Mouse (Mus musculus): ENCODE data around the gene Armh1. TPM values are rescaled to one million over a fixed set of nuclear protein-coding genes. Genes with fewer than 3 reads are reported as not detected.

Armh1 gene
- 0.49 and 0.52 TPM in 2 replicates for polyA plus RNA-seq (2011; ENCODE audit: insufficient read depth, insufficient read length, low read depth, missing spikeins)

DNA sequence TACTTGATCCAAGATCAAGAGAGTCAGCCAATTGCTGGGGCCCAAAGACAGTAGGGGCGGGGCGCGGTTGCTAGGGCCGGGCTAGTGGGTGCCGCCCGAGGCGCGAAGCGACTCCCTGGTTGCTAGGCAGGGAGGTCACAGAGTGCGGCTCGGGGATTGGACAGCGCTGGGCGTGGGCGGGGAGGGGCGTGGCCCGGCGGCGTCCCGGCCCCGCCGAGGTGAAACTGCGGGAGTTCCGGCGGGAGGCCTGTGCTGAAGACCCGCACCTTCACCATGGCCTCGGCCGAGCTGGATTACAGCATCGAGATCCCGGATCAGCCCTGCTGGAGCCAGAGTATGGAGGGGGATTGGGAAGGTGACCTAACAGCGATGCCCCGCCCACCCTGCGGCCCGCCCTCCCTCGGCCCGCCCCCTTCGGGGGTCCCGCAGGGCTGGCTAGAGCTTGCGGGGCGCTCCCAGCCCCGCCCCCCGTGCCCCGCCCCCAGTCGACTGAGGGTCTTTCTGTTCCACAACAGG is at the start of gene Armh1, which contains the start of gene Tmem53:
TSS of gene Armh1 (minus strand) at position 325 of the 516 bp plus-strand sequence.
TSS of gene Tmem53 (plus strand) at position 151 of the 516 bp plus-strand sequence.
- peak within 1 kb of the TSS; percentile 95 for H3K4me3 ChIP-seq (ENCODE audit: low read depth, low read length)
- H3K4me1 ChIP-seq (ENCODE audit: control insufficient read depth, insufficient read depth, low read length) = no peaks in the 10 kb centered on the region
- H3K9ac ChIP-seq (ENCODE audit: low read depth, poor library complexity, severe bottlenecking) = peak within 1 kb of the TSS; percentile 63
- TF ChIP-seq EP300 (IDR thresholded peaks at IDR 0.05; ENCODE audit: insufficient read depth, low read depth, low read length) = no peak
- no peak for TF ChIP-seq CTCF (IDR thresholded peaks at IDR 0.05; ENCODE audit: low read depth, low read length)
- TF ChIP-seq POLR2A (IDR thresholded peaks at IDR 0.05; ENCODE audit: insufficient read depth, low read length) = no peak
- H3K27me3 ChIP-seq (ENCODE audit: control insufficient read depth, insufficient read depth, low read length, poor library complexity, severe bottlenecking) = no peaks in the 10 kb centered on the region
- H3K36me3 ChIP-seq (ENCODE audit: control insufficient read depth, insufficient read depth, low read length, poor library complexity, severe bottlenecking) = no peaks in the 10 kb centered on the region
- no peaks in the 10 kb centered on the region; the same call in 1 of the 2 replicates for H3K9me3 ChIP-seq (replicated peaks; ENCODE audit: control insufficient read depth, insufficient read depth, low read length, poor library complexity, severe bottlenecking)
- H3K27ac ChIP-seq (ENCODE audit: insufficient read depth, low read length) = peak within 1 kb of the TSS; percentile 60

GRCm38 (mm10) chr4:117299921-117300320 is 48.0 kb upstream of the Armh1 start:
- no peaks in the 10 kb centered on the region for H3K36me3 ChIP-seq (ENCODE audit: control insufficient read depth, insufficient read depth, low read length, poor library complexity, severe bottlenecking)
- H3K4me3 ChIP-seq (ENCODE audit: low read depth, low read length) = no peak overlapping the region
- peaks cover 1% of the 10 kb centered on the region for H3K4me1 ChIP-seq (ENCODE audit: control insufficient read depth, insufficient read depth, low read length)
- H3K27ac ChIP-seq (ENCODE audit: insufficient read depth, low read length) = no peak overlapping the region
- no peak overlapping the region for H3K9ac ChIP-seq (ENCODE audit: low read depth, poor library complexity, severe bottlenecking)
- H3K27me3 ChIP-seq (ENCODE audit: control insufficient read depth, insufficient read depth, low read length, poor library complexity, severe bottlenecking) = no peaks in the 10 kb centered on the region
- no peak for TF ChIP-seq POLR2A (IDR thresholded peaks at IDR 0.05; ENCODE audit: insufficient read depth, low read length)
- no peak for TF ChIP-seq CTCF (IDR thresholded peaks at IDR 0.05; ENCODE audit: low read depth, low read length)
- TF ChIP-seq EP300 (IDR thresholded peaks at IDR 0.05; ENCODE audit: insufficient read depth, low read depth, low read length) = no peak
- no peaks in the 10 kb centered on the region for H3K9me3 ChIP-seq (replicated peaks; ENCODE audit: control insufficient read depth, insufficient read depth, low read length, poor library complexity, severe bottlenecking)

- Histone ChIP-seq H3K9me3 (replicated peaks; ENCODE audit: control insufficient read depth, insufficient read depth, low read length, poor library complexity, severe bottlenecking) (no peaks in the 10 kb centered on the region), H3K9ac (ENCODE audit: low read depth, poor library complexity, severe bottlenecking) (no peak overlapping the region), H3K27me3 (ENCODE audit: control insufficient read depth, insufficient read depth, low read length, poor library complexity, severe bottlenecking) (no peaks in the 10 kb centered on the region), H3K4me3 (ENCODE audit: low read depth, low read length) (no peak overlapping the region), H3K4me1 (ENCODE audit: control insufficient read depth, insufficient read depth, low read length) (no peaks in the 10 kb centered on the region), H3K27ac (ENCODE audit: insufficient read depth, low read length) (no peak overlapping the region), H3K36me3 (ENCODE audit: control insufficient read depth, insufficient read depth, low read length, poor library complexity, severe bottlenecking) (no peaks in the 10 kb centered on the region)
- no peak for TF ChIP-seq POLR2A (IDR thresholded peaks at IDR 0.05; ENCODE audit: insufficient read depth, low read length)
- no peak for TF ChIP-seq CTCF (IDR thresholded peaks at IDR 0.05; ENCODE audit: low read depth, low read length)
- TF ChIP-seq EP300 (IDR thresholded peaks at IDR 0.05; ENCODE audit: insufficient read depth, low read depth, low read length) = no peak
These were observed 45.9 kb upstream of the Armh1 start for GRCm38 (mm10) chr4:117297819-117298218.

DNA sequence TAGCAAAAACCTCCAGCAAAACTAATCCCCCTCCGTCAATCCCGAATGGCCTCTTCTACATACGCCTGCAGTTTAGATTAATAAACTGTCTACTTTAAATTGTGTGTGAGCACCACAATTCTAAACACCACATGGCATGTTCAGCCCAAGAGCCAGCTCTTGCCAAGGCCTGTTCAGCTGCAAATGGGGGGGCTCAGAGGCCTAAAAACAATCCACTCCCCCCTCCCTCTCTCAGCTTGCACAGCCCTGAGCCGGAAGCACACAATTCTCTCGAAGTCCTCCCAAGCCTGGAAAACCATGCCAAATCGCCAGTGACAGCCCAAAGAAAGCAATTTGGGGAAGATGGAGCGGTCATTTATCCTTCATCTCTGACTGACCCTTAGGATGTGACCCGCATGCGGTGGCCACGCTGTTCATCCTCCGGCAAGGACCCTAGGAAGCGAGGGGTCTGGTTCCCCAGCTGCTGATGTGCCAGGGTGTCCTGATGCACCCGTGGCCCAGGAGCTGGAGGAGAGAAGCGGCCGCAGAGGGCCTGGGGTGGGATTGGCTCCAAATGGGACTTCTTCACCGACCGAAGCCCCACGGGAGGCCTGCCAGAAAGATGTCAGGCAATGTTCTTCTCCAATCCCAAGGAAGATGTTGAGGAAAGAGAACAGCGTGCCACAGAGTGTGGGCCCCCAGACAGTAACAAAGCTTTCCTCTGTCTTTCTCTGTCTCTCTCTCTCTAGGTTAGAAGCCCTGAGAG is 45.1 kb upstream of the Armh1 start:
- Histone ChIP-seq H3K27me3 (ENCODE audit: control insufficient read depth, insufficient read depth, low read length, poor library complexity, severe bottlenecking) (no peaks in the 10 kb centered on the region), H3K9ac (ENCODE audit: low read depth, poor library complexity, severe bottlenecking) (no peak overlapping the region), H3K36me3 (ENCODE audit: control insufficient read depth, insufficient read depth, low read length, poor library complexity, severe bottlenecking) (no peaks in the 10 kb centered on the region), H3K4me1 (ENCODE audit: control insufficient read depth, insufficient read depth, low read length) (no peaks in the 10 kb centered on the region), H3K4me3 (ENCODE audit: low read depth, low read length) (no peak overlapping the region), H3K9me3 (replicated peaks; ENCODE audit: control insufficient read depth, insufficient read depth, low read length, poor library complexity, severe bottlenecking) (no peaks in the 10 kb centered on the region), H3K27ac (ENCODE audit: insufficient read depth, low read length) (no peak overlapping the region)
- TF ChIP-seq EP300 (IDR thresholded peaks at IDR 0.05; ENCODE audit: insufficient read depth, low read depth, low read length) = no peak
- no peak for TF ChIP-seq POLR2A (IDR thresholded peaks at IDR 0.05; ENCODE audit: insufficient read depth, low read length)

DNA sequence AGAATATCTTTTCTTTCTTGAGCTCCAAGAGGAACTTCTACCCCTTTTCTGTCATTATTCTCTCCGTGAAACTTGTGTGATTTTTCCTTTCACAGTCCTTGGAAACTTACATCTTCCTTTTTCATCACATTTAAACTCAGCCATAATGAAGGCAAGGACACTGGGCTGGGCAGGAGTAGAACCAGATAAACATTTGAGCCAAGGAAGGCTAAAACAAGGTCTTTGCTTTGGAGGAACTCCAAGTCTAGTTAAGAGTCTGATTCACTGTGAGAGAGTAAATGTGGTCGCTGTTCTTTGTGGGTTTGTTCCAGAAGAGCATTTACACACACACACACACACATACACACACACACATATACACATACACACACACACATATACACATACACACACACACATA is 39.8 kb upstream of the Armh1 start:
- no peak overlapping the region for H3K27ac ChIP-seq (ENCODE audit: insufficient read depth, low read length)
- no peaks in the 10 kb centered on the region for H3K4me1 ChIP-seq (ENCODE audit: control insufficient read depth, insufficient read depth, low read length)
- TF ChIP-seq CTCF (IDR thresholded peaks at IDR 0.05; ENCODE audit: low read depth, low read length) (no peak), EP300 (IDR thresholded peaks at IDR 0.05; ENCODE audit: insufficient read depth, low read depth, low read length) (no peak), POLR2A (IDR thresholded peaks at IDR 0.05; ENCODE audit: insufficient read depth, low read length) (no peak)
- no peak overlapping the region for H3K4me3 ChIP-seq (ENCODE audit: low read depth, low read length)
- H3K36me3 ChIP-seq (ENCODE audit: control insufficient read depth, insufficient read depth, low read length, poor library complexity, severe bottlenecking) = peaks cover 16% of the 10 kb centered on the region
- no peaks in the 10 kb centered on the region for H3K27me3 ChIP-seq (ENCODE audit: control insufficient read depth, insufficient read depth, low read length, poor library complexity, severe bottlenecking)
- H3K9me3 ChIP-seq (replicated peaks; ENCODE audit: control insufficient read depth, insufficient read depth, low read length, poor library complexity, severe bottlenecking) = no peaks in the 10 kb centered on the region
- no peak overlapping the region for H3K9ac ChIP-seq (ENCODE audit: low read depth, poor library complexity, severe bottlenecking)

All from ES-Bruce4 (cell line).